Mouse (Mus musculus): ENCODE results near the gene Tmem63b.

DNA sequence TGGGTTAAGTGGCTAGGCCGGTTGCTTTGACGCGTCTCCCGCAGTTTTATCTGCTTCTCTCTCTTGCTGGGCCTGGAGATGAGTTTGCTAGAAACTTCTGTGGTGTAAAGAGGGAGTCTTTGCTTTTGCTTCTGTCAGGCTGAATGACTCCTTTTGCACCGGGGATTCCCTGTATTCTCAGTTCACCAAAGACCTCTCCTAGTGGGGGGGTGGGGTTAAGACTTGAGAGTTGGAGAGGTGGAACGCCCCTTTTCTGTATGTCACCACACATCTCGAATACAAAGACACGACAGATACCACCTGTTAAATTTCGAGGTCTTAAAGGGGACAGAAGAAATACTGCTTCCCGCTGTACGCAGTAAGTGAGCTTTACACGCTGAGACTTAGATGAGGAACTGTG is at the start of gene Tmem63b:
- TF ChIP-seq CTCF (IDR thresholded peaks at IDR 0.05; ENCODE audit: low read depth, low read length) (no peak), POLR2A (IDR thresholded peaks at IDR 0.05; ENCODE audit: extremely low read depth, insufficient read depth, low read length) (no peak)

Measured in liver, adult 2 months (tissue).